Mouse (Mus musculus) spleen, embryonic (tissue): ENCODE data around the gene Olfr734.

ENCODE experiments used
- CTCF ChIA-PET: fragments of 350-600 bp; sonication (Branson Sonifier 250); formaldehyde crosslinking; loops from one replicate; lab custom pipeline; 2022; lab: Charles Lee

Gene Olfr734

DNA sequence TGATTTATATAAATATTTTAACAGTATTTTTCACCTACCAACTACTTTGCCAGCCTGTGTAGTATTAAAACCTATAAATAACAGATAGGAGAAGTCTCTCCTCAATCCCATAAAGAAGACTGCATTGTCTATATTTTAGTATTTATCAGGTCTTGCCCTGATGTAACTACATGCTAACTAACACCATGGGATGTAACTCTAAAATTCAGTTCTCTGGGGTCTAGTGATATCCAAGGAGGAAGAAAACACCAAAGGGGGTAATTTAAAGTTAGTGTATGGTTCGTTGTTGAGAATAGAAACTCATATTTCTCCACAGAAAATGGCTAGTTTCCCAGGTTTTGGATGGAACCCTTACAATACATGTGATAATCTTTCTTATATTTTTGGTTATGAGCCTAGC is at the start of gene Olfr734:
Gene Olfr734 (minus strand): TSS at position 101 of the 400 bp plus-strand sequence.
- CTCF ChIA-PET: no interaction called here

GRCm38 (mm10) chr14:50363561-50363960 is 37.0 kb upstream of the Olfr734 start:
- CTCF ChIA-PET: no interaction called here

DNA sequence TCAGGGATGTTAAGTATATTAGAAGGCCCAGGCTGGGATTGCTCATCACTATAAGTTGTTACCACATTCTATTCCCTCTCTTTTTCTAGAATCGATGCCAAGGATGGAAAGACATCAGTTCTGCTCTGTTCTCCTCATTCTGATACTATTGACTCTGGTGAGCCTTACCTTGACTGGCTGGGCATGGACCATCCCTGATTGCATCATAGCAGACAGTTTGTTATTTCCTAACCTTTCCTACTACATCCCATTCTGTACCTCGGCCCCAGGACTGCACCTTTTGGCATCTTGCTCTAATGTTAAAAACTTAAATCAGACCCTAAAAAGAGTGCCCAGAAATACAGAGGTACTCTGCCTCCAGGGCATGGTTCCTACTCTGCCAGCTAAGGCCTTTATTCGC is 33.9 kb upstream of the Olfr734 start:
- CTCF ChIA-PET: no interaction called here

GRCm38 (mm10) chr14:50357593-50357992 is 31.0 kb upstream of the Olfr734 start, which contains the start of gene Tlr11:
Gene Tlr11, plus strand, starts transcription at chr14:50357914.
- CTCF ChIA-PET: no interaction called here

GRCm38 (mm10) chr14:50356725-50357124 is 30.2 kb upstream of the Olfr734 start:
- CTCF ChIA-PET: no interaction called here

DNA sequence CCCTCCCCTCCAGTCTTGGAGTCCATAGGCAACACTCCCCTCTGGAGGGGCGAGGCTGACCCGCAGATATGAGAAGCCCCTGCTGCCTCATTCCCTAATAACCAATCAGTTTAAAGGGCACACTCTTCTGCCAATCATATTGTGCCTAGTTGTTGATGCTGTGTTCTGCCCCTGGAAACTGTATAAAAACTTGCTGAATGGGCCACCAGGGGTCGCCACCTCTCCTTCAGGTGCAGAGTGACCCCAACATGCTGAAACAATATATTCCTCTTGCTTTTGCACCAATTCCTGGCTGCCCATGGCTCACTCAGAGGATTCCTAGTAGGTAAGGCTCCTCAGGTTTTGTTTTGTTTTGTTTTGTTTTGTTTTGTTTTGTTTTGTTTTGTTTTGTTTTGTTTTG is 25.9 kb upstream of the Olfr734 start:
- CTCF ChIA-PET: no interaction called here

DNA sequence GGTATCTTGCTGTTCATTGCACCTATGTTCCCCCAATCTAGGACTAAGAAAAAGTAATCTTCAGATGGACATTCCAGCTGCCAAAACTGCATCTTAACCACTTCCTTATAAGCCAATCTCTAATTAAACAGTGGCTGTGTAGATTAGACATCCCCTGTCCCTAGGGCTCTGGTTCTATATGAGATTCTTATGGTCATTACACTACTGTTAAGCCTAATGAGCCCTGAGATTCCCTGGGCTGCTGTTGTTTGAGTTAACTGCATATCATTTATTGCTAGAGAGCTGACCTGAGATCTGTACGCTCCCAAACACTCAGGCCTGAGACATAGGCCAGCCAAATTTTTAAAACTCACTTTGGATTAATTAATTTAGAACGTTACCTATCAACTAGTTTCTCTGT is 22.2 kb upstream of the Olfr734 start, which contains the start of gene Olfr735:
Gene Olfr735 (minus strand): TSS at position 77 of the 400 bp plus-strand sequence.
- CTCF ChIA-PET: no interaction called here

DNA sequence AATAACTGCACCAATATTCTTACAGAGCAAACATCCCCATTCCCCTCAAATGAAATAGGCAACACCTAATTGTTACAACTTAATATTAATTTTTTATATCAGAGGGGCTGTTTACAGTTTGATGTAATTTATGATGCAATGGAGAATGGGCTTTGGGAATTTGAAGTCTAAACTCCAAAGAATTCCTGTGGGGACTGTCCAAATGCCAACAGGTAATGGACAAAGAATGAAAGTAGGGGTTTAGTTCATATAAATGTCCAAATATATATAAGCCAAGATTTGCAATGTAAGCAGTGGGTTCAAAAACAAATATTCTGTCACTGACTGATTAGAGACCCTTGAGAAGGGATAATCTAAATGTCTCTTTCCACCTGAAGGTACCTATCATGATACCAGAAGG is 25.1 kb downstream of the Olfr734 start, which contains the start of gene Olfr733:
Gene Olfr733 (minus strand): TSS at position 101 of the 400 bp plus-strand sequence.
- CTCF ChIA-PET: no interaction called here

DNA sequence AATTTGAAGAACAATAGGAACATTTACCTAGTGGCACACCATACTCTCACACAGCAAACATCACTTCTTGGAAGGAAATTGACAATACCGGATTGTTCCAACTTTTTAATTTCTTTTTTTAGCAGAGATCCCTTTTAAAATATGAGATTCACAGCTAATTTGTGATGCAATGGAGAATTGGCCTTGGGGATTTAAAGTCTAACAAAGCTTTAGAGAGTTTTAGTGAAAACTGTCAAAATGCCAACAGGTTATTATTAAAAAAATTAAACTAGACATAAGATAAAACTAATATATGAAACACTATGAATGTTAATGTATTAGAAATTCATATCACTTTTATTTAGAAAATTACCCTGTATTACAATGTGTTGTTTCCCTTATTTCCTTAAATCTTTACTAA is 42.5 kb downstream of the Olfr734 start, which contains the start of gene Olfr732:
Gene Olfr732 (minus strand): TSS at position 101 of the 400 bp plus-strand sequence.
- CTCF ChIA-PET: no interaction called here
